Mouse (Mus musculus) urinary bladder, postnatal 0 days (tissue): Measurements from ENCODE around the gene Olfr1134. TPM values are rescaled to one million over a fixed set of nuclear protein-coding genes. Genes with fewer than 3 reads are reported as not detected.

Source experiments
- polyA plus RNA-seq: library from polyadenylated mRNA; unstranded; fragments of >200 nt; fragmentation: Nextera tagmentation; extraction: Ambion mirVana; gene quantifications from 2 replicates; pipeline ENCODE4 v1.2.1, GENCODE M21; 2015

The Olfr1134 gene
- not detected in 2 replicates for polyA plus RNA-seq

DNA sequence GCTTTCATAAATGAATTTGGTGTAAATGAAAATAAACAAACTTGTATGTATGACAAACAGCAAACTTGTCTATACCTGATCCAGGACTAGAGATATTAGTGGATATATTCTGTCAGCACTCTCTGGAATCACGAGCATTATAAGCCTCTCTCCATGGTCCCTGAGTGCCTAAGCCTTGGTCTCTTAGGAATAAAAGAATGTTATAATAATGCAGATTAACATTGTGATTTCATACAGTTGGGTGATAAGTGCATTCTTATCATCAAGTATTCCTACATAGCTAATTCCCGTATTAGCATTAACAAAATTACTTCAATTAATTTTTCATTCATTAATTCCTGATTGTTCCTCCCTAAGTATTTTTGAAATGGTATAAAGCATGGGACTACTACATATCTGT, at the start of gene Olfr1134:
Olfr1134 (minus strand) TSS at position 101 of the 400 bp plus-strand sequence.

DNA sequence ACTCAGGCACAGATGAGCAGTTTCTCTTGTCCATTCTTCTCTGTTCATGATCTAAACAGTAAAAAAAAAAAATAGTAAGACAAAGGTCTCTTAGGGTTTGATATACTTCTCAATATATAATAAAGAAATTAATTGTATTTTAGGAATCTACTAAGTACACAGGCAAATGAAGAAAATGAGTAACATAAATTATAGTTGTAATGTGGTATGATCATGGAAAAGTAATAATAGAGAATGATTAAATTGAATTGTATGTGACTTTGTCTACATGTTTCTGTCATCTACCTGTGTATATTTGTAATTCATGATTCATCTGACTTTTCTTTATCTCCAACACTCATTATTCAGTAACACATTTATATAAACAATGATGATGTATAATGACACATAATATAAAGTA, 35.6 kb upstream of the Olfr1134 start, which contains the start of gene Olfr1136:
Olfr1136 (minus strand) TSS at position 101 of the 400 bp plus-strand sequence.

DNA sequence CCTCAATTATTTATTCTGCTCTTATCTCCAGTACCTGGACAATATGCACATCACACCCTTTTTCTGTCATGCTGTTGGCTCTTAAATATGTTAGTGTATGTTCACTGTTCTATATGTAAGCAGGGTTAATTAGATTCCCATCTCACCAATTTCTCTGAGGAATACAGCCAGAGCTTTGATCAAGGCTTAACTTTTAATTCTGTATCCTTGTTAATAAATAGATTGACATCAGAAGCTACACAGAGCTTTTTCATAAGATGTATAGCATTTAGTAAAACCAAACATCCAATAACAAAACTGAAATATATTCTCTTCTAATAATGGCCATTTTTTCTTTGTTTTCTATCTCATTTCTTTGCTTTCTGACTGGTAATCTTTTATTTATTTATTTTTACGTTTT, 15.3 kb upstream of the Olfr1134 start, which contains the start of gene Olfr1135:
Olfr1135 (minus strand) TSS at position 101 of the 400 bp plus-strand sequence.

DNA sequence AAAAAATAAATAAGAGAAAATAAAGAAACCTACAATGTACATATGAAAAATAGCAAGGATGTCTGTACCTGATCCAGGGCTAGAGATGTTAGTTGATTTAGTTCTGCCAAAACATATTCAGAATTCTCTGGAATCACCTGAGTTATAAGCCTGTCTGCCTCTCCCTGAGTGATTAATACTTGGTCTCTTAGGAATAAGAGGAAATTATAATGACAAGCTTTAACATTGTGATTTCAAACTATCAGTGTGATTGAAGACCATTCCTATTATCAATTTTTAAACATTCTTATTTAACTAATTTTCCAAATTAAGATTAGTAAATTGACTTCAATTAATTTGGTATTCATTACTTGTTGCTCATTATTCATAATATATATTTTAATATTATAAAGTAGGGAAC, 11.0 kb downstream of the Olfr1134 start, which contains the start of gene Olfr1133:
Olfr1133 (minus strand) TSS at position 101 of the 400 bp plus-strand sequence.

DNA sequence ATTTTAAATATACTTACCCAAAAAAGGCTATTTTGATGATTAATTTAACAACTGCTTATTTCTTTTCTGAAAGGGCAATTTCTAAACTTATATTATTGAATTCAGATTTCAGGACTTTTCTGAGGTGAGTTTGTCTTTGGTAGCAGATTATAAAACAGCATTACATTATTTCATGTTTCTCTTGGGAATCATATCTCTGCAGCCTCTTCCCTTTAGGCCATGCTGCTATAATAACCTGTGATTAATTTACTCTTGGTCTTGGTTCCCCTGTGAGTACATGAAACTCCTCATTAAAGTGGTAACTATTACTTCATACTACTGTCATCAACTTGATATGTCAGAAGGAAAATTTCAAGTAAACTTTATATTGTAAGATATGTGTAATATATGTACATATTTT, 20.8 kb downstream of the Olfr1134 start, which contains the start of gene Olfr1132:
Olfr1132 (minus strand) TSS at position 101 of the 400 bp plus-strand sequence.

DNA sequence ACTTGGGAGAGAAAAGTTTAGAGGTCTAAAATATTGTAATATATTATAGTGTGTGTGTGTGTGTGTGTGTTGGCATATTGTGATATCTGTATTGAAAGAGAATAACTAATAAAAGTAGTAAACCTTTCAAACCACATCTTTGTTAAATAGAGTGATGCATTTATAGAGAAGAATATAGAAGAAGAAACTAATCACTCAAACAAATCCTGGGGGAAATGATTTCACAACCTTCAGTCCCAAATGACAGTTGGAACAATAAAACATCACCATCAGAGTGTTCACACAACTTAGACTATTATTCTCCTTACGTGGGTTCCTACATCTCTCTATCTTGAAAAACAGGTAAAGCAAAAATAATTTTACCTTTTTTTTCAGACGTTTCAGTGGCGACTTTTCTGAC, 31.5 kb downstream of the Olfr1134 start, which contains the start of gene Olfr1131:
Olfr1131 (plus strand) TSS at position 301 of the 400 bp plus-strand sequence.

DNA sequence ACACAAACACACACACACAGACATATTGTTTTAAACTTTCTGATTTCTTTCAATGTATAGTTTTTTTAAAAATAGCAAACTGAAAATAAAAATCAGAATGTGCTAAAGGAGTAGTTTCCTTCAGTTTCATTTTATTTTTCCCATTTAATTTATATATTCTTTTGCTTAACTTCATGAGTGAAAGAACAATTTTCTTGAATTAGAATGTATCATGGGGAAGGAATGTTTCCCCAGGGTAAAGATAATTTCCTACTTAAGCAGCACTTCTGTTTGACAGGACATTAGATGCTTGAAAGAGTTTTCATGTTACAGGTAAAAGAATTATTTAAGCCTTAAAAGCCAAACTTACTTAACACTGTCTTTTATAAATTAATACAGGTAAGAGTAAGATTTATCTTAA, 52.3 kb downstream of the Olfr1134 start, which contains the start of gene Olfr1130:
Olfr1130 (plus strand) TSS at position 301 of the 400 bp plus-strand sequence.

Other genes starting within 250 kb of the Olfr1134 start
- not detected in 2 replicates for gene Olfr1123, start 241.8 kb downstream of the Olfr1134 start, polyA plus RNA-seq
- 0.05 TPM in 1 of 2 replicates, not detected in the other for gene Olfr1124, start 228.2 kb downstream of the Olfr1134 start, polyA plus RNA-seq
- not detected in 2 replicates for gene Olfr1126, start 204.5 kb downstream of the Olfr1134 start, polyA plus RNA-seq
- not detected in 2 replicates for gene Pramel7, start 161.4 kb downstream of the Olfr1134 start, polyA plus RNA-seq
- gene Pramel6, start 151.9 kb downstream of the Olfr1134 start, polyA plus RNA-seq: not detected in 2 replicates
- not detected in 2 replicates for gene Olfr153, start 126.7 kb downstream of the Olfr1134 start, polyA plus RNA-seq
- not detected in 2 replicates for gene Olfr1128, start 112.9 kb downstream of the Olfr1134 start, polyA plus RNA-seq
- not detected in 2 replicates for gene Olfr1129, start 84.6 kb downstream of the Olfr1134 start, polyA plus RNA-seq
- not detected in 2 replicates for gene Olfr1130, start 52.2 kb downstream of the Olfr1134 start, polyA plus RNA-seq
- gene Olfr1131, start 31.4 kb downstream of the Olfr1134 start, polyA plus RNA-seq: not detected in 2 replicates
- gene Olfr1132, start 20.9 kb downstream of the Olfr1134 start, polyA plus RNA-seq: not detected in 2 replicates
- gene Olfr1133, start 11.1 kb downstream of the Olfr1134 start, polyA plus RNA-seq: not detected in 2 replicates
- gene Olfr1135, start 15.2 kb upstream of the Olfr1134 start, polyA plus RNA-seq: not detected in 2 replicates
- gene Olfr1136, start 35.5 kb upstream of the Olfr1134 start, polyA plus RNA-seq: not detected in 2 replicates
- not detected in 2 replicates for gene Olfr1137, start 54.7 kb upstream of the Olfr1134 start, polyA plus RNA-seq
- not detected in 2 replicates for gene Olfr1138, start 81.5 kb upstream of the Olfr1134 start, polyA plus RNA-seq
- gene Olfr1140, start 85.3 kb upstream of the Olfr1134 start, polyA plus RNA-seq: not detected in 2 replicates
- not detected in 2 replicates for gene Olfr1141, start 95.5 kb upstream of the Olfr1134 start, polyA plus RNA-seq
- gene Olfr152, start 121.0 kb upstream of the Olfr1134 start, polyA plus RNA-seq: not detected in 2 replicates
- gene Olfr1143, start 142.1 kb upstream of the Olfr1134 start, polyA plus RNA-seq: not detected in 2 replicates
- not detected in 2 replicates for gene Olfr1145, start 151.4 kb upstream of the Olfr1134 start, polyA plus RNA-seq
- gene Olfr1148, start 172.1 kb upstream of the Olfr1134 start, polyA plus RNA-seq: not detected in 2 replicates
- gene Olfr1150-ps1, start 185.5 kb upstream of the Olfr1134 start, polyA plus RNA-seq: not detected in 2 replicates
- not detected in 2 replicates for gene Olfr1151, start 197.4 kb upstream of the Olfr1134 start, polyA plus RNA-seq
- gene Olfr1152, start 208.0 kb upstream of the Olfr1134 start, polyA plus RNA-seq: not detected in 2 replicates
- gene Olfr1153, start 236.5 kb upstream of the Olfr1134 start, polyA plus RNA-seq: not detected in 2 replicates
- not detected in 2 replicates for gene Olfr1154, start 246.7 kb upstream of the Olfr1134 start, polyA plus RNA-seq